Mouse (Mus musculus): ENCODE measurements around the gene Tbx3.

GRCm38 (mm10) chr5:119625603-119626002 is 44.9 kb upstream of the Tbx3 start:
- TF ChIP-seq CTCF (IDR thresholded peaks at IDR 0.05; ENCODE audit: borderline replicate concordance, insufficient read depth, low read length) (no peak), POLR2A (IDR thresholded peaks at IDR 0.05; ENCODE audit: low read depth, low read length) (no peak)

Data from embryonic fibroblast, embryonic 13.5 days (primary cell).